Mouse (Mus musculus) heart, embryonic 14.5 days (tissue): Measurements from ENCODE around the gene Pold2. TPM values are rescaled to one million over a fixed set of nuclear protein-coding genes. Genes with fewer than 3 reads are reported as not detected.

ENCODE experiments used
- ATAC-seq: fragments of 200-750 bp; cut with Nextera tagmentation; 2 replicates; pipeline ENCODE4 v1.8.0; 2017; ENCODE audit warnings: low read depth, moderate TSS enrichment; ENCODE audit not compliant: insufficient number of reproducible peaks, insufficient read depth, low FRiP score
- H3K27ac ChIP-seq, 2 experiments: fragments of 200-500 bp in 1 of 2; fragments of 300-500 bp in 1 of 2; sonication (generic) in 1 of 2; replicated peaks in 1 of 2; 2 replicates each; pipeline ENCODE4 v1.5.1; 2012 to 2014; ENCODE audit warnings: low read depth in 2 of 2, low read length in 2 of 2, control low read depth in 1 of 2, mild to moderate bottlenecking in 1 of 2, mixed read lengths in 1 of 2; ENCODE audit not compliant: control insufficient read depth in 1 of 2, insufficient read depth in 1 of 2
- H3K27me3 ChIP-seq: fragments of 300-500 bp; sonication (generic); 2 replicates; pipeline ENCODE4 v1.6.1; 2014; ENCODE audit warnings: mild to moderate bottlenecking, low read length, control low read depth; ENCODE audit not compliant: control insufficient read depth, insufficient read depth
- H3K36me3 ChIP-seq: fragments of 300-500 bp; sonication (generic); 2 replicates; pipeline ENCODE4 v1.6.1; 2014; ENCODE audit warnings: mild to moderate bottlenecking, control low read depth, low read length, mixed read lengths; ENCODE audit not compliant: control insufficient read depth, insufficient read depth
- H3K4me1 ChIP-seq, 2 experiments: fragments of 200-500 bp in 1 of 2; fragments of 300-500 bp in 1 of 2; sonication (generic) in 1 of 2; 2 replicates each; pipeline ENCODE4 v1.6.1; 2012 to 2014; ENCODE audit warnings: low read length in 2 of 2, control low read depth in 1 of 2, mixed read lengths in 1 of 2; ENCODE audit not compliant: control insufficient read depth in 2 of 2, insufficient read depth in 2 of 2
- H3K4me2 ChIP-seq: fragments of 300-500 bp; sonication (generic); 2 replicates; pipeline ENCODE4 v1.6.1; 2014; ENCODE audit warnings: mild to moderate bottlenecking, low read length
- H3K4me3 ChIP-seq, 2 experiments: fragments of 200-500 bp in 1 of 2; fragments of 300-500 bp in 1 of 2; sonication (generic) in 1 of 2; 2 replicates each; pipeline ENCODE4 v1.5.1; 2012 to 2014; ENCODE audit warnings: low read length in 2 of 2, mild to moderate bottlenecking in 2 of 2, control low read depth in 1 of 2, low read depth in 1 of 2, moderate library complexity in 1 of 2; ENCODE audit not compliant: control insufficient read depth in 1 of 2, insufficient read depth in 1 of 2
- H3K9ac ChIP-seq: fragments of 300-500 bp; sonication (generic); 2 replicates; pipeline ENCODE4 v1.6.1; 2014; ENCODE audit warnings: mild to moderate bottlenecking, low read length
- H3K9me3 ChIP-seq: fragments of 300-500 bp; sonication (generic); 2 replicates; pipeline ENCODE4 v1.6.1; 2016; ENCODE audit warnings: low read length, control low read depth; ENCODE audit not compliant: control insufficient read depth
- WGBS: fragments of 180-500 bp; shearing (Covaris S2); extraction: QIAGEN DNeasy Blood & Tissue Kit; methylation state at CpG from one replicate; pipeline ENCODE4 v1.1.7; 2014; 5-methylcytosine and 5-hydroxymethylcytosine counted together
- polyA plus RNA-seq: library from polyadenylated mRNA; unstranded; fragments of >200 nt; fragmentation: Nextera tagmentation; extraction: Ambion mirVana; gene quantifications from 2 replicates; pipeline ENCODE4 v1.2.1, GENCODE M21; 2014

The Pold2 gene
- polyA plus RNA-seq, 1 experiment from 2014 or later: 77.0 TPM

- Histone ChIP-seq H3K36me3 (no peaks in the 10 kb centered on the region; the same call in 1 of the 2 replicates), H3K9me3 (peaks cover 3% of the 10 kb centered on the region; the same call in 1 of the 2 replicates), H3K4me3 (no peak overlapping the region), H3K4me2 (no peak overlapping the region), H3K27ac (no peak overlapping the region), H3K27me3 (0 out of 2 replicates have a peak, but pooled peaks cover 5% of the 10 kb centered on the region), H3K9ac (no peak overlapping the region), H3K4me1 (peaks cover 27 to 34% of the 10 kb centered on the region in 2 experiments)
- 65% methylated on average over 6 of the region's 6 CpGs for WGBS
- ATAC-seq: no peak
Measured at GRCm38 (mm10) chr11:5860639-5861038, 17.5 kb downstream of the Pold2 start.

- no peak overlapping the region for H3K4me3 ChIP-seq
- no peak for ATAC-seq
- peaks cover 3% of the 10 kb centered on the region; the same call in 1 of the 2 replicates for H3K9me3 ChIP-seq
- no peak overlapping the region for H3K4me2 ChIP-seq
- no peak overlapping the region for H3K9ac ChIP-seq
- WGBS: 80% methylated on average over 13 of the region's 13 CpGs
- peaks cover 28 to 37% of the 10 kb centered on the region in 2 experiments for H3K4me1 ChIP-seq
- 0 out of 2 replicates have a peak, but pooled peaks cover 5% of the 10 kb centered on the region for H3K27me3 ChIP-seq
- no peak overlapping the region for H3K27ac ChIP-seq
- H3K36me3 ChIP-seq: no peaks in the 10 kb centered on the region; the same call in 1 of the 2 replicates
Measured at GRCm38 (mm10) chr11:5859883-5860550, 18.1 kb downstream of the Pold2 start.

GRCm38 (mm10) chr11:5858723-5859122, 19.4 kb downstream of the Pold2 start:
- Histone ChIP-seq H3K27ac (no peak overlapping the region), H3K4me2 (no peak overlapping the region), H3K9ac (no peak overlapping the region), H3K9me3 (peaks cover 3% of the 10 kb centered on the region; the same call in 1 of the 2 replicates), H3K4me3 (no peak overlapping the region), H3K27me3 (0 out of 2 replicates have a peak, but pooled peaks cover 5% of the 10 kb centered on the region), H3K36me3 (no peaks in the 10 kb centered on the region), H3K4me1 (peaks cover 28 to 37% of the 10 kb centered on the region in 2 experiments)
- 74% methylated on average over 1 of the region's 1 CpGs for WGBS
- ATAC-seq: no peak

- no peak overlapping the region for H3K4me3 ChIP-seq
- no peak overlapping the region for H3K9ac ChIP-seq
- peak overlapping the region; percentile 6 to 20; a peak in 2 of 4 replicates for H3K27ac ChIP-seq
- 66% methylated on average over 8 of the region's 8 CpGs for WGBS
- peaks cover 3% of the 10 kb centered on the region; the same call in 1 of the 2 replicates for H3K9me3 ChIP-seq
- no peaks in the 10 kb centered on the region for H3K36me3 ChIP-seq
- peaks cover 21 to 32% of the 10 kb centered on the region in 2 experiments for H3K4me1 ChIP-seq
- ATAC-seq: no peak
- H3K4me2 ChIP-seq: no peak overlapping the region
- 0 out of 2 replicates have a peak, but pooled peaks cover 5% of the 10 kb centered on the region for H3K27me3 ChIP-seq
Measured at GRCm38 (mm10) chr11:5856479-5857130, 21.5 kb downstream of the Pold2 start.

GRCm38 (mm10) chr11:5855902-5856301, 22.2 kb downstream of the Pold2 start:
- H3K9ac ChIP-seq: no peak overlapping the region
- peaks cover 3% of the 10 kb centered on the region; the same call in 1 of the 2 replicates for H3K9me3 ChIP-seq
- ATAC-seq: peak; percentile 36
- H3K4me2 ChIP-seq: no peak overlapping the region
- no peak overlapping the region for H3K4me3 ChIP-seq
- H3K36me3 ChIP-seq: no peaks in the 10 kb centered on the region
- H3K27ac ChIP-seq: peak overlapping the region; percentile 6 to 20; a peak in 2 of 4 replicates
- H3K4me1 ChIP-seq: peaks cover 24 to 32% of the 10 kb centered on the region in 2 experiments
- 0 out of 2 replicates have a peak, but pooled peaks cover under 1% of the 10 kb centered on the region for H3K27me3 ChIP-seq
- WGBS: 18% methylated on average over 7 of the region's 7 CpGs

GRCm38 (mm10) chr11:5855481-5855880, 22.6 kb downstream of the Pold2 start:
- Histone ChIP-seq H3K27ac (peak overlapping the region in 1 of 2 experiments; percentile 12; a peak in 1 of 4 replicates), H3K4me1 (peaks cover 22 to 33% of the 10 kb centered on the region in 2 experiments), H3K9me3 (peaks cover 3% of the 10 kb centered on the region; the same call in 1 of the 2 replicates), H3K9ac (no peak overlapping the region), H3K4me3 (no peak overlapping the region), H3K4me2 (no peak overlapping the region), H3K36me3 (no peaks in the 10 kb centered on the region), H3K27me3 (no peaks in the 10 kb centered on the region)
- ATAC-seq: no peak

- Histone ChIP-seq H3K4me2 (no peak overlapping the region), H3K4me1 (peaks cover 33 to 44% of the 10 kb centered on the region in 2 experiments), H3K4me3 (no peak overlapping the region), H3K36me3 (no peaks in the 10 kb centered on the region), H3K9me3 (0 out of 2 replicates have a peak, but pooled peaks cover under 1% of the 10 kb centered on the region), H3K27me3 (no peaks in the 10 kb centered on the region), H3K9ac (no peak overlapping the region), H3K27ac (no peak overlapping the region)
- WGBS: 33% methylated on average over 1 of the region's 1 CpGs
- ATAC-seq: no peak
Measured at GRCm38 (mm10) chr11:5852314-5852713, 25.8 kb downstream of the Pold2 start.
